Mouse (Mus musculus) bone marrow, adult 2 months (tissue): ENCODE data around the gene Catspere2.
"Not testable (repeated sequence)": the region's sequence is repeated elsewhere in the genome, so short reads cannot be mapped to it uniquely, and the experiment has no call there.

Source experiments
- CTCF ChIP-seq: fragments of 200-500 bp; IDR thresholded peaks from 2 replicates; pipeline ENCODE4 v1.5.1; 2011; ENCODE audit warnings: low read length, control low read depth; ENCODE audit not compliant: control insufficient read depth, insufficient read depth
- POLR2A ChIP-seq: fragments of 200-500 bp; IDR thresholded peaks from 2 replicates; pipeline ENCODE4 v1.6.1; 2011; ENCODE audit warnings: low read depth, mild to moderate bottlenecking, control low read depth, low read length, borderline replicate concordance; ENCODE audit not compliant: control insufficient read depth

GRCm38 (mm10) chr1:178072798-178073197 is 89.6 kb downstream of the Catspere2 start:
- TF ChIP-seq POLR2A: not testable (repeated sequence)
- TF ChIP-seq CTCF: 0 out of 2 replicates have a peak, but pooled peaks have one; percentile 17
